Mouse (Mus musculus) heart, postnatal 0 days (tissue): ENCODE data around the gene Camk2g.

Experiments used
- CTCF ChIP-seq: IDR thresholded peaks from 2 replicates; pipeline ENCODE4 v1.5.1; 2016; ENCODE audit warnings: antibody characterized with exemption, control low read depth, low read depth
- EP300 ChIP-seq: IDR thresholded peaks from 2 replicates; pipeline ENCODE4 v1.6.1; 2016; ENCODE audit warnings: antibody characterized with exemption, low read depth

DNA sequence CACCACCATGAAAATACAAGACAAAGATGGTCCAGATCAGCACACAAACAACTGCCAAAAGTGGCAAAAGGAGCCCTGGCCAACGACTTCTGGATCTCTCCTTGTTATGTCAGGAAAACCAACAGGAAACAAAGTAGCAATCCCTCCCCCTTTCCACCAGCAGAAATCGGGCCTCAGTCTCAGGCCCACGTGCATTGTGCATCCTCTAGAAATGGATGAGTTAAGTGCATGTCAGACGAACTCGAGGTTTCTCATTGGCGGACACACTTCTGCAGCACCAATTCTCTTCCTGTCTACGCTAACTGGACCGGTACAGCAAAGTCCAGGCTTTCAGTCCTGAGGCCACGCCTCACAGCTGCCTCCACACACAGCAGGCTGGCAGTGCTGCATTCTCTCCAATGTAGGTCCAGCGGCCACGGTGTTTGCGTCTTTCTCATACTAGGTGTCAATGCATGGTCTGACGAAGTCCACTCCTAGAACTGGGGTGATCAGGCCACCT lies 57.9 kb downstream of the Camk2g start:
- TF ChIP-seq CTCF (no peak), EP300 (no peak)
